Mouse (Mus musculus) megakaryocyte-erythroid progenitor cell, adult 5 weeks (primary cell): ENCODE measurements around the gene Klhl7. TPM values are rescaled to one million over a fixed set of nuclear protein-coding genes. Genes with fewer than 3 reads are reported as not detected.

Source experiments
- polyA plus RNA-seq: library from polyadenylated mRNA; stranded (reverse); fragments of >175 nt; gene quantifications from 2 replicates; pipeline ENCODE4 v1.2.3, GENCODE M21; 2012

The Klhl7 gene
- polyA plus RNA-seq, result 1.9 TPM in 2 replicates

DNA sequence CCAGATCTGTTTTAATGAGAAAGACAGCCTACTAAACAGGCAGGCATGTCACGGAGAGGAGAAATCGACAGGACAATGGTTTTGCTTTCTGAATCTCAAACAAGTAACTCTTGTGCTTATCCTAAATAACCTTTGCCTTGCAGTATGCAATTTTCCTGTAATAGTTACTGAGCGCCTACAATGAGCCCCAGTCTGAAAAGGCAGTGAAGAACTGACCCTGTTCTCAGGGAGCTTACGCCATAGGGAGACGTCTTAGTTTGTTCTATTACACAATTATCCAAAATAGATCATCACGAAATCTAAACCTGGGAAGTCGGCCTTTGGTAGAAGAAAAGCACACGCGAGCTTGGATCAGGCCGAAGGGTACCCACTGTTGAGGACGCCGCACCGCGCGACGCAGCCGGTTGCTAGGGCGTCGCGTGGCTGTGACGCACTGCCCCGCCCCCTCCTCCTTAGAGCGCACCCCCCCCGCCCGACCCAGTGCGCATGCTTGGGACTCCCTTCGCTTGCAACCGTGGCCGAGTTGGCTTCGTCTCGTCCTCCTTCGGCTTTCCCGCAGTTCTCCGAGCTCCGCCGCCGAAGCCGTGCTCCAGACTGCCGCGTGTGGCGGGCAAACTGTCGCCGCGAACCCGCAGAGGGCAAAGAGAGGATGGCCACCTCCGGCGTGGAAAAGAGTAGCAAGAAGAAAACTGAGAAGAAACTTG, at the start of gene Klhl7:
TSS of gene Klhl7 (plus strand) at position 500 of the 704 bp plus-strand sequence.

DNA sequence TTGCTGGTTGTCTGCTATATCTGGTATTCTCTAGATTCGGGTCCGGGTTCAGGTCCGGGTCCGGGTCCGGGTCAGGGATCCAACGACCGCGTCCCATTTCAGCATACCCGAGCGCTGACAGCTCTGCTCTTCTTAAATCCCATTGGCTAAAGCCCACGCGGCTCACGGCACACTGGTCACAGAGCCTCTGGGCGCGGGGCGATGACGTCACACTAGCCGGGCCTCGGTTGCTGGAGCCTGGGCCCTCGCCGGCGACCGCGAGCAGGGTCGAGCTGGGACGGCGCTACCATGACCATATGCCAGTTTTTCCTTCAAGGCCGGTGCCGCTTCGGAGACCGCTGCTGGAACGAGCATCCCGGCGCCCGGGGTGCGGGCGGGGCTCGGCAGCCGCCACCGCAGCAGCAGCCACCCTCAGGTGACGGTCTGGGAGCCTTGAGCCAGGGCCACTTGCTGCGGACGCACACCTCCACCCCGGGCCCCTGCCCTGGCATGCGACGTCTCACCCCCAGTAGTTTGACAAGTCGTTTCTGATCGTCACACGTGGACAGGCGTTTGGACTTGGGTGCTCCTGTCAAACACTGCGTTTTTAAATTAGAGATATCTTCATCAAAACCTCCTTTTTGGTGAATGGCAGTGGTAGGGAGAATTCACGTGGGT, 64.5 kb downstream of the Klhl7 start, which contains the start of gene Nupl2:
TSS of gene Nupl2 (plus strand) at position 175 of the 657 bp plus-strand sequence.

Other genes with a start within 250 kb of the Klhl7 start
- 4.7 and 5.1 TPM in 2 replicates for gene Fam126a, start 69.9 kb upstream of the Klhl7 start, polyA plus RNA-seq
- gene Nupl2, start 64.4 kb downstream of the Klhl7 start, polyA plus RNA-seq, result 5.4 and 6.3 TPM in 2 replicates